ENCODE assay signal across 8 mouse cellular contexts in the genomic region with DNA sequence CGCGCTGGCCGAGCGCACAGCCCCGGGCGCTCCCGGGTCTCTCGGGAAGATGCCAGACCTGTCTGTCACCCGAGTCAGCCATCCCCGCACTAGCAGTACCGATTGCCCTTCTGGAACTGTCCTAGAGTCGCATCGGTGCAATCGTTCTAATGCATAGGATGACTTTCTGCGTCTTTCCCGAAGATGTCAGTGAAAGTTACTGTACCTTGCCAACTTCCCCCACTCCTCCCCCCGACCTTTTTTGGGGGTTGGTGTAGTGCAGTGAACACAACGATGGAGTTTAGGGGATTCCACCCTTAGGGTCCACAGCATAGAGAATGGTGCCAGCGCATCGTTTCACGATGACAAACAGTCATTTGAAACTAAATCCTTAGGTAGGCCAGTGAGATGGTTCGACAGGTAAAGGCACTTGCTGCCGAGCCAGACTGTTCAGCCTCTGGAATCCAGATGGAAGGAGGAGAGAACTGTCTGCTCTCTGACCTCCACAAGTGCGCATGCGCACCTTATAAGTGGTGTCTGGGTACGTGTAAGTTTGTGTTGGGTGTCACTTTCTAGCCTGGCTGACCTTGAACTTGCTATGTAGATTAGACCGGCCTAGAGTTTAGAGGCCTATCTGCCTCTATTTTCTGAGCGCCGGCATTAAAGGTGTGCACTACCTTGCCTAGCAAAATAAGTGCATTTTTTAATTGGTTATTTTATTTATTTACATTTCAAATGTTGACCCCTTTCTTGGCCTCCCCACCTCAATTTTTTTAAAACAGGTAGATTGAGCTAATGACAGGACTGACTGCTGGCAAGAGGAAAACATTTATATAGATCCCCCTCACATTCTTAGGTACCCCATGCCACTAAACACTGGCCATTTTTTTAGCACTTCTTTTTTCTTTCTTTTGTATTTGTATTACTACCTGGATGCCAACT. TPM values are rescaled to one million over a fixed set of nuclear protein-coding genes. Genes with fewer than 3 reads are reported as not detected.
DNase-seq lines count a peak whose midpoint lies in the region; ATAC-seq and TF ChIP-seq lines count a peak whose summit lies in the region.

No protein-coding gene starts in this region.

- peak; percentile 70 for DNase-seq in adrenal gland, adult 2 months
- DNase-seq in kidney, postnatal 0 days (ENCODE audit: low spot score) = peak; percentile 80
- peak; percentile 52 to 58 for DNase-seq in lung, adult 18-20 months
- DNase-seq in thymus, postnatal 10 days (ENCODE audit: low spot score in 2 of 2) = peak; percentile 30 to 41

- no peak for TF ChIP-seq CTCF in kidney, postnatal 0 days (IDR thresholded peaks at IDR 0.05; ENCODE audit: low read depth)

- H3K36me3 ChIP-seq in heart, embryonic 13.5 days = peaks cover 39% of the 10 kb centered on the region
- H3K36me3 ChIP-seq in kidney, postnatal 0 days (ENCODE audit: insufficient read depth, low read length) = peaks cover 17% of the 10 kb centered on the region; the same call in 1 of the 2 replicates
- H3K36me3 ChIP-seq in neural tube, embryonic 13.5 days = peaks cover 19% of the 10 kb centered on the region

- peak overlapping the region; percentile 78 for H3K4me2 ChIP-seq in heart, embryonic 13.5 days
- H3K4me2 ChIP-seq in kidney, postnatal 0 days (ENCODE audit: low read length) = peak overlapping the region; percentile 61
- H3K4me2 ChIP-seq in neural tube, embryonic 13.5 days = peak overlapping the region; percentile 85

- H3K4me3 ChIP-seq in heart, embryonic 13.5 days = peak overlapping the region; percentile 95
- H3K4me3 ChIP-seq in kidney, postnatal 0 days (replicated peaks; ENCODE audit: low read depth, low read length) = peak overlapping the region; percentile 96
- H3K4me3 ChIP-seq in neural tube, embryonic 13.5 days = peak overlapping the region; percentile 94

- peak; percentile 1 for ATAC-seq in CD4-positive, CD25-positive, alpha-beta regulatory T cell, adult 4 months
- peak; percentile 38 for ATAC-seq in erythroblast, adult 5-6 weeks (replicated peaks; ENCODE audit: low FRiP score, poor library complexity, severe bottlenecking)
- ATAC-seq in heart, embryonic 13.5 days (ENCODE audit: extremely low read depth, insufficient number of reproducible peaks, low FRiP score, low TSS enrichment) = no peak
- ATAC-seq in kidney, postnatal 0 days (replicated peaks; ENCODE audit: low FRiP score, low read depth) = peak; percentile 11
- ATAC-seq in neural tube, embryonic 13.5 days (ENCODE audit: low read depth) = peak; percentile 2; the same call in 1 of the 2 replicates

- no peaks in the 10 kb centered on the region for H3K9me3 ChIP-seq in heart, embryonic 13.5 days
- H3K9me3 ChIP-seq in kidney, postnatal 0 days (replicated peaks; ENCODE audit: low read length) = no peaks in the 10 kb centered on the region
- no peaks in the 10 kb centered on the region for H3K9me3 ChIP-seq in neural tube, embryonic 13.5 days

- WGBS in heart, embryonic 13.5 days = 4% methylated on average over 29 of the region's 29 CpGs
- WGBS in kidney, postnatal 0 days = 6% methylated on average over 28 of the region's 29 CpGs
- WGBS in neural tube, embryonic 13.5 days = 11% methylated on average over 29 of the region's 29 CpGs

- H3K4me1 ChIP-seq in heart, embryonic 13.5 days = peaks cover 43% of the 10 kb centered on the region
- H3K4me1 ChIP-seq in kidney, postnatal 0 days (replicated peaks; ENCODE audit: insufficient read depth, low read length) = peaks cover 8% of the 10 kb centered on the region
- H3K4me1 ChIP-seq in neural tube, embryonic 13.5 days (replicated peaks) = peaks cover 36% of the 10 kb centered on the region

- H3K9ac ChIP-seq in heart, embryonic 13.5 days = peak overlapping the region; percentile 99
- H3K9ac ChIP-seq in kidney, postnatal 0 days (ENCODE audit: low read depth, low read length) = peak overlapping the region; percentile 99
- H3K9ac ChIP-seq in neural tube, embryonic 13.5 days = peak overlapping the region; percentile 96

- no peaks in the 10 kb centered on the region for H3K27me3 ChIP-seq in heart, embryonic 13.5 days (replicated peaks)
- H3K27me3 ChIP-seq in kidney, postnatal 0 days (ENCODE audit: insufficient read depth, low read length) = no peaks in the 10 kb centered on the region
- H3K27me3 ChIP-seq in neural tube, embryonic 13.5 days = no peaks in the 10 kb centered on the region

- H3K27ac ChIP-seq in heart, embryonic 13.5 days (replicated peaks) = peak overlapping the region; percentile 100
- H3K27ac ChIP-seq in kidney, postnatal 0 days = peak overlapping the region; percentile 100
- peak overlapping the region; percentile 98 for H3K27ac ChIP-seq in neural tube, embryonic 13.5 days (replicated peaks)

RNA-seq across cellular contexts. Expression of a gene that starts 0.7 kb away (rescaled TPM):
- polyA plus RNA-seq in CD4-positive, CD25-positive, alpha-beta regulatory T cell, adult 4 months (2017; shearing (Covaris generic)) = 100 to 1,000 TPM; 385 to 522 TPM
- 100 to 1,000 TPM; 451 to 484 TPM for total RNA-seq in adrenal gland, adult 2 months (2021)
- polyA plus RNA-seq in adrenal gland, adult 2 months (2012; rRNA removed) = 192 and 291 TPM in 2 replicates
- 96.3 and 126 TPM in 2 replicates for total RNA-seq in erythroblast, adult 5-6 weeks (2015; ENCODE audit: low replicate concordance)
- total RNA-seq in erythroblast, adult 5-6 weeks (2017; ENCODE audit: low replicate concordance) = 35.4 and 106 TPM in 2 replicates
- polyA plus RNA-seq in heart, embryonic 13.5 days (2015; fragmentation: Nextera tagmentation; extraction: Ambion mirVana) = 1,442 and 1,666 TPM in 2 replicates
- polyA plus RNA-seq in kidney, postnatal 0 days (2015; fragmentation: Nextera tagmentation; extraction: Ambion mirVana) = 1,513 and 1,607 TPM in 2 replicates
- polyA plus RNA-seq in neural tube, embryonic 13.5 days (2015; fragmentation: Nextera tagmentation; extraction: Ambion mirVana) = 765 and 862 TPM in 2 replicates

RNA-seq across cellular contexts. Expression of a gene that starts 1.4 kb away (rescaled TPM):
- 10 to 100 TPM; 18.1 to 19.2 TPM for polyA plus RNA-seq in CD4-positive, CD25-positive, alpha-beta regulatory T cell, adult 4 months (2017; shearing (Covaris generic))
- 10 to 100 TPM; 44.1 to 46.1 TPM for total RNA-seq in adrenal gland, adult 2 months (2021)
- 2.6 and 2.7 TPM in 2 replicates for polyA plus RNA-seq in adrenal gland, adult 2 months (2012; rRNA removed)
- 26.1 and 42.7 TPM in 2 replicates for total RNA-seq in erythroblast, adult 5-6 weeks (2015; ENCODE audit: low replicate concordance)
- total RNA-seq in erythroblast, adult 5-6 weeks (2017; ENCODE audit: low replicate concordance) = 20.1 and 31.1 TPM in 2 replicates
- polyA plus RNA-seq in heart, embryonic 13.5 days (2015; fragmentation: Nextera tagmentation; extraction: Ambion mirVana) = 28.0 and 30.1 TPM in 2 replicates
- polyA plus RNA-seq in kidney, postnatal 0 days (2015; fragmentation: Nextera tagmentation; extraction: Ambion mirVana) = 24.6 and 26.2 TPM in 2 replicates
- polyA plus RNA-seq in neural tube, embryonic 13.5 days (2015; fragmentation: Nextera tagmentation; extraction: Ambion mirVana) = 21.2 and 21.4 TPM in 2 replicates
